Mouse (Mus musculus) lung, embryonic 15.5 days (tissue): ENCODE results near the gene Kcnj13. TPM values are rescaled to one million over a fixed set of nuclear protein-coding genes. Genes with fewer than 3 reads are reported as not detected.

Source experiments
- ATAC-seq: fragments of 200-750 bp; cut with Nextera tagmentation; 2 replicates; pipeline ENCODE4 v1.8.0; 2017; ENCODE audit warnings: moderate number of reproducible peaks, borderline replicate concordance; ENCODE audit not compliant: low FRiP score, low TSS enrichment; ENCODE audit errors: extremely low read depth
- H3K27ac ChIP-seq: fragments of 300-500 bp; sonication (generic); 2 replicates; pipeline ENCODE4 v1.5.1; 2015; ENCODE audit warnings: moderate library complexity, mild to moderate bottlenecking, inconsistent platforms
- H3K27me3 ChIP-seq: fragments of 300-500 bp; sonication (generic); 2 replicates; pipeline ENCODE4 v1.6.1; 2015; ENCODE audit warnings: inconsistent platforms
- H3K36me3 ChIP-seq: fragments of 300-500 bp; sonication (generic); 2 replicates; pipeline ENCODE4 v1.6.1; 2015; ENCODE audit warnings: inconsistent platforms
- H3K4me1 ChIP-seq: fragments of 300-500 bp; sonication (generic); 2 replicates; pipeline ENCODE4 v1.6.1; 2015; ENCODE audit warnings: inconsistent platforms
- H3K4me2 ChIP-seq: fragments of 300-500 bp; sonication (generic); 2 replicates; pipeline ENCODE4 v1.6.1; 2015; ENCODE audit warnings: inconsistent platforms, mild to moderate bottlenecking, moderate library complexity
- H3K4me3 ChIP-seq: fragments of 300-500 bp; sonication (generic); 2 replicates; pipeline ENCODE4 v1.5.1; 2015; ENCODE audit warnings: mild to moderate bottlenecking, inconsistent platforms
- H3K9ac ChIP-seq: fragments of 300-500 bp; sonication (generic); 2 replicates; pipeline ENCODE4 v1.6.1; 2015; ENCODE audit warnings: inconsistent platforms
- H3K9me3 ChIP-seq: fragments of 300-500 bp; sonication (generic); 2 replicates; pipeline ENCODE4 v1.6.1; 2016; ENCODE audit warnings: inconsistent platforms
- WGBS: fragments of 180-500 bp; shearing (Covaris S2); methylation state at CpG from one replicate; pipeline ENCODE4 v1.1.7; 2015; 5-methylcytosine and 5-hydroxymethylcytosine counted together
- polyA plus RNA-seq: library from polyadenylated mRNA; unstranded; fragments of >200 nt; fragmentation: Nextera tagmentation; extraction: Ambion mirVana; gene quantifications from 2 replicates; pipeline ENCODE4 v1.2.1, GENCODE M21; 2015

The Kcnj13 gene
- polyA plus RNA-seq: 6.0 and 6.1 TPM in 2 replicates

- H3K9me3 ChIP-seq: no peaks in the 10 kb centered on the region
- no peak within 1 kb of the TSS for H3K4me2 ChIP-seq
- no peak within 1 kb of the TSS for H3K9ac ChIP-seq
- WGBS: 36% methylated on average over 6 of the region's 6 CpGs
- peak within 1 kb of the TSS; percentile 58 for H3K27ac ChIP-seq
- H3K4me3 ChIP-seq: no peak within 1 kb of the TSS
- H3K36me3 ChIP-seq: 0 out of 2 replicates have a peak, but pooled peaks cover 3% of the 10 kb centered on the region
- H3K4me1 ChIP-seq: peaks cover 10% of the 10 kb centered on the region
- ATAC-seq: no peak
- no peaks in the 10 kb centered on the region for H3K27me3 ChIP-seq
These were observed at the start of gene Kcnj13 for GRCm38 (mm10) chr1:87394594-87394993. Gene Kcnj13 (minus strand): TSS chr1:87394729.

GRCm38 (mm10) chr1:87436583-87436982 lies 42.1 kb upstream of the Kcnj13 start:
- H3K27me3 ChIP-seq: no peaks in the 10 kb centered on the region
- H3K4me1 ChIP-seq: no peaks in the 10 kb centered on the region
- H3K4me2 ChIP-seq: no peak overlapping the region
- no peaks in the 10 kb centered on the region for H3K9me3 ChIP-seq
- no peak overlapping the region for H3K27ac ChIP-seq
- 61% methylated on average over 6 of the region's 6 CpGs for WGBS
- no peak overlapping the region for H3K9ac ChIP-seq
- H3K4me3 ChIP-seq: no peak overlapping the region
- H3K36me3 ChIP-seq: peaks cover 69% of the 10 kb centered on the region
- ATAC-seq: no peak

- Histone ChIP-seq H3K4me1 (no peaks in the 10 kb centered on the region), H3K27ac (no peak overlapping the region), H3K4me2 (no peak overlapping the region), H3K4me3 (no peak overlapping the region), H3K36me3 (peaks cover 68% of the 10 kb centered on the region), H3K9me3 (no peaks in the 10 kb centered on the region), H3K27me3 (no peaks in the 10 kb centered on the region), H3K9ac (no peak overlapping the region)
- ATAC-seq: no peak
- 81% methylated on average over 2 of the region's 2 CpGs for WGBS
These were observed 40.6 kb upstream of the Kcnj13 start for GRCm38 (mm10) chr1:87435125-87435524.

- Histone ChIP-seq H3K27me3 (no peaks in the 10 kb centered on the region), H3K4me2 (no peak overlapping the region), H3K27ac (no peak overlapping the region), H3K4me3 (no peak overlapping the region), H3K9me3 (no peaks in the 10 kb centered on the region), H3K9ac (no peak overlapping the region), H3K4me1 (no peaks in the 10 kb centered on the region), H3K36me3 (peaks cover 43% of the 10 kb centered on the region)
- 86% methylated on average over 4 of the region's 4 CpGs for WGBS
- no peak for ATAC-seq
These were observed 24.2 kb upstream of the Kcnj13 start for GRCm38 (mm10) chr1:87418733-87419132.

GRCm38 (mm10) chr1:87409380-87409779 lies 14.9 kb upstream of the Kcnj13 start:
- Histone ChIP-seq H3K4me2 (no peak overlapping the region), H3K9me3 (no peaks in the 10 kb centered on the region), H3K36me3 (peaks cover 63% of the 10 kb centered on the region), H3K27ac (no peak overlapping the region), H3K4me3 (no peak overlapping the region), H3K4me1 (no peaks in the 10 kb centered on the region), H3K9ac (no peak overlapping the region), H3K27me3 (no peaks in the 10 kb centered on the region)
- 73% methylated on average over 4 of the region's 4 CpGs for WGBS
- ATAC-seq: no peak

GRCm38 (mm10) chr1:87406012-87406411 lies 11.5 kb upstream of the Kcnj13 start:
- H3K4me1 ChIP-seq: no peaks in the 10 kb centered on the region
- H3K27me3 ChIP-seq: no peaks in the 10 kb centered on the region
- H3K9ac ChIP-seq: no peak overlapping the region
- H3K4me2 ChIP-seq: no peak overlapping the region
- ATAC-seq: no peak
- no peaks in the 10 kb centered on the region for H3K9me3 ChIP-seq
- H3K36me3 ChIP-seq: peaks cover 47% of the 10 kb centered on the region
- H3K4me3 ChIP-seq: no peak overlapping the region
- H3K27ac ChIP-seq: no peak overlapping the region

- Histone ChIP-seq H3K9ac (no peak overlapping the region), H3K27me3 (no peaks in the 10 kb centered on the region), H3K4me1 (no peaks in the 10 kb centered on the region), H3K4me3 (no peak overlapping the region), H3K27ac (no peak overlapping the region), H3K9me3 (no peaks in the 10 kb centered on the region), H3K36me3 (peaks cover 40% of the 10 kb centered on the region), H3K4me2 (no peak overlapping the region)
- no peak for ATAC-seq
- WGBS: 83% methylated on average over 1 of the region's 1 CpGs
These were observed 10.2 kb upstream of the Kcnj13 start for GRCm38 (mm10) chr1:87404710-87405109.

GRCm38 (mm10) chr1:87396923-87397586 lies 2.5 kb upstream of the Kcnj13 start:
- no peak for ATAC-seq
- 48% methylated on average over 7 of the region's 7 CpGs for WGBS
- H3K4me2 ChIP-seq: no peak overlapping the region

GRCm38 (mm10) chr1:87393444-87394195 lies 909 bp downstream of the Kcnj13 start:
- Histone ChIP-seq H3K27me3 (no peaks in the 10 kb centered on the region), H3K4me2 (no peak overlapping the region), H3K4me3 (no peak overlapping the region), H3K9ac (no peak overlapping the region), H3K27ac (peak overlapping the region; percentile 37; the same call in 1 of the 2 replicates), H3K36me3 (peaks cover 6% of the 10 kb centered on the region), H3K4me1 (peaks cover 10% of the 10 kb centered on the region), H3K9me3 (no peaks in the 10 kb centered on the region)
- WGBS: 58% methylated on average over 3 of the region's 3 CpGs
- no peak for ATAC-seq

More at GRCm38 (mm10) chr1:87396923-87397586, 2.5 kb upstream of the Kcnj13 start:
- no peaks in the 10 kb centered on the region for H3K36me3 ChIP-seq
- H3K27me3 ChIP-seq: no peaks in the 10 kb centered on the region
- H3K27ac ChIP-seq: peak overlapping the region; percentile 27
- H3K4me3 ChIP-seq: no peak overlapping the region
- no peak overlapping the region for H3K9ac ChIP-seq
- no peaks in the 10 kb centered on the region for H3K9me3 ChIP-seq
- peaks cover 10% of the 10 kb centered on the region for H3K4me1 ChIP-seq

GRCm38 (mm10) chr1:87386436-87387092 lies 8.0 kb downstream of the Kcnj13 start:
- WGBS: 85% methylated on average over 9 of the region's 9 CpGs
- Histone ChIP-seq H3K27me3 (no peaks in the 10 kb centered on the region), H3K4me2 (no peak overlapping the region), H3K36me3 (peaks cover 14% of the 10 kb centered on the region), H3K27ac (no peak overlapping the region), H3K4me1 (no peaks in the 10 kb centered on the region), H3K9me3 (no peaks in the 10 kb centered on the region), H3K9ac (no peak overlapping the region), H3K4me3 (no peak overlapping the region)
- no peak for ATAC-seq

GRCm38 (mm10) chr1:87381152-87381551 lies 13.4 kb downstream of the Kcnj13 start:
- Histone ChIP-seq H3K4me2 (no peak overlapping the region), H3K36me3 (peaks cover 19% of the 10 kb centered on the region; the same call in 1 of the 2 replicates), H3K27me3 (no peaks in the 10 kb centered on the region), H3K4me1 (no peaks in the 10 kb centered on the region), H3K9ac (no peak overlapping the region), H3K9me3 (no peaks in the 10 kb centered on the region), H3K4me3 (no peak overlapping the region), H3K27ac (no peak overlapping the region)
- 83% methylated on average over 3 of the region's 3 CpGs for WGBS
- ATAC-seq: no peak

- H3K9me3 ChIP-seq: no peaks in the 10 kb centered on the region
- H3K4me3 ChIP-seq: no peak overlapping the region
- H3K27me3 ChIP-seq: no peaks in the 10 kb centered on the region
- H3K27ac ChIP-seq: no peak overlapping the region
- H3K4me2 ChIP-seq: no peak overlapping the region
- ATAC-seq: no peak
- H3K9ac ChIP-seq: no peak overlapping the region
- H3K4me1 ChIP-seq: no peaks in the 10 kb centered on the region
- H3K36me3 ChIP-seq: peaks cover 23% of the 10 kb centered on the region; the same call in 1 of the 2 replicates
- 84% methylated on average over 1 of the region's 1 CpGs for WGBS
These were observed 14.6 kb downstream of the Kcnj13 start for GRCm38 (mm10) chr1:87379919-87380318.
